28 mouse cellular contexts compared by ENCODE assay signal in the genomic region with DNA sequence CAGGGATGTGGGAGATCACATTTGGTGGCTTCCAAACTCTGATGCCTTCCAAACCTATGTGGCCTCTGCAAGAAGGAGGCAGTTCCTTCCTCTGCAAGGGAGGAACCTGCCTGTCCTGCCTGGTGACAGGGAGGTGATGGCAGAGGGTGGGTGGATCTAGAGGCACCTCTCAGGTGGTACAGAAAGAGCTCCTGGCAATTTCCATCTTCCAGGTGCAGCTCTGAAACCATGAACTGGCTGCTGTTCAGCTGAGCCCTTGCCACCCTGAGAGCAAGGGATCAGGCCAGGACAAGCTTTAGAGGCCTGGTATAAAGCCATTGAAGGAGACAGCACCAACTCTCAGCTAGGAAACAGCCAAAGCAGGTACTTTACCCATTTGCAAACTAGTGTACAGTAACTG.
"Had no signal": no experiment of that assay in that cellular context is flagged by ENCODE, and none has a peak within 500 bp of the region (broad histone marks: within the 10 kb centered on the region; RNA-seq: fewer than 3 reads in every experiment).

No protein-coding gene starts in this region.

- H3K4me2 ChIP-seq: embryonic facial prominence, embryonic 12.5 days; embryonic facial prominence, embryonic 13.5 days; embryonic facial prominence, embryonic 15.5 days; forebrain, embryonic 12.5 days; forebrain, embryonic 13.5 days; forebrain, embryonic 15.5 days had no signal

- H3K36me3 ChIP-seq: embryonic facial prominence, embryonic 10.5 days; embryonic facial prominence, embryonic 12.5 days; embryonic facial prominence, embryonic 13.5 days; embryonic facial prominence, embryonic 15.5 days; forebrain, embryonic 10.5 days; forebrain, embryonic 12.5 days; forebrain, embryonic 15.5 days had no signal

- DNase-seq: cerebellum, adult 18-20 months; cerebellum, adult 2 months; cerebellum, adult 8-10 months; cerebellum, adult 9-10 months; cerebellum, adult 9-11 months; cerebellum, postnatal 25 days; cerebellum, postnatal 36 days; embryo, embryonic 11 days; forebrain, postnatal 0 days; gastrocnemius, adult 2 months; gastrocnemius, postnatal 10 days; gastrocnemius, postnatal 14 days; gastrocnemius, postnatal 25 days; gastrocnemius, postnatal 36 days; heart, adult 11 months; heart, adult 18-20 months; heart, adult 2 months had no signal

- H3K9ac ChIP-seq: embryonic facial prominence, embryonic 12.5 days; embryonic facial prominence, embryonic 13.5 days; embryonic facial prominence, embryonic 15.5 days; forebrain, embryonic 12.5 days; forebrain, embryonic 13.5 days; forebrain, embryonic 15.5 days; forebrain, postnatal 0 days had no signal

- H3K27ac ChIP-seq: embryonic facial prominence, embryonic 10.5 days; embryonic facial prominence, embryonic 12.5 days; embryonic facial prominence, embryonic 13.5 days; embryonic facial prominence, embryonic 15.5 days; forebrain, embryonic 10.5 days; forebrain, embryonic 12.5 days; forebrain, embryonic 13.5 days; forebrain, embryonic 15.5 days; gastrocnemius, adult 2 months; heart, adult 2 months had no signal

- H3K4me3 ChIP-seq: embryonic facial prominence, embryonic 10.5 days; embryonic facial prominence, embryonic 12.5 days; embryonic facial prominence, embryonic 13.5 days; embryonic facial prominence, embryonic 15.5 days; erythroblast, embryonic 14.5 days; forebrain, embryonic 10.5 days; forebrain, embryonic 12.5 days; forebrain, embryonic 13.5 days; forebrain, embryonic 15.5 days; gastrocnemius, adult 2 months; heart, adult 2 months had no signal

- H3K9me3 ChIP-seq: embryonic facial prominence, embryonic 10.5 days; embryonic facial prominence, embryonic 12.5 days; embryonic facial prominence, embryonic 13.5 days; embryonic facial prominence, embryonic 15.5 days; forebrain, embryonic 10.5 days; forebrain, embryonic 12.5 days; forebrain, embryonic 13.5 days; forebrain, embryonic 15.5 days had no signal

- H3K27me3 ChIP-seq: embryonic facial prominence, embryonic 12.5 days; embryonic facial prominence, embryonic 13.5 days; embryonic facial prominence, embryonic 15.5 days; forebrain, embryonic 12.5 days; forebrain, embryonic 13.5 days; forebrain, embryonic 15.5 days had no signal

- H3K4me1 ChIP-seq: embryonic facial prominence, embryonic 10.5 days; embryonic facial prominence, embryonic 12.5 days; embryonic facial prominence, embryonic 13.5 days; embryonic facial prominence, embryonic 15.5 days; forebrain, embryonic 10.5 days; forebrain, embryonic 12.5 days; forebrain, embryonic 13.5 days; forebrain, embryonic 15.5 days had no signal

- ATAC-seq: forebrain, embryonic 13.5 days; forebrain, embryonic 14.5 days; forebrain, embryonic 15.5 days; forebrain, embryonic 16.5 days; forebrain, postnatal 0 days had no signal
